ENCODE assay signal across 29 mouse cellular contexts in genomic region chr11:68381318-68381717, GRCm38 (mm10). TPM values are rescaled to one million over a fixed set of nuclear protein-coding genes. Genes with fewer than 3 reads are reported as not detected.
A peak's percentile ranks its signal among the peaks of the same experiment; 100 is the strongest.
DNase-seq lines count a peak whose midpoint lies in the region; ATAC-seq lines count a peak whose summit lies in the region.
"Had no signal": no experiment of that assay in that cellular context is flagged by ENCODE, and none has a peak within 500 bp of the region (broad histone marks: within the 10 kb centered on the region; RNA-seq: fewer than 3 reads in every experiment).

No protein-coding gene starts in this region.

- no peak for DNase-seq in hindbrain, embryonic 14.5 days (ENCODE audit: low spot score)
- no peak for DNase-seq in hindbrain, embryonic 11.5 days (ENCODE audit: low spot score)
- no peak for DNase-seq in neural tube, embryonic 10.5 days (ENCODE audit: extremely low spot score, low spot score)
- DNase-seq in right cerebral cortex, postnatal 4 days: no peak
- DNase-seq: adrenal gland, adult 8-10 months; B cell, adult 2 months; cerebellum, adult 8-10 months; cerebellum, postnatal 25 days; gastrocnemius, postnatal 14 days; heart, postnatal 14 days; kidney, adult 8-10 months; kidney, postnatal 10 days; layer of hippocampus, adult 9-11 months; liver, embryonic 13.5 days; lung, adult 18-20 months; lung, postnatal 4 days; retina, postnatal 1 day; right cerebral cortex, postnatal 14 days had no signal

- no peak overlapping the region for H3K27ac ChIP-seq in hindbrain, embryonic 14.5 days
- no peak overlapping the region for H3K27ac ChIP-seq in hindbrain, embryonic 11.5 days (ENCODE audit: low read depth, low read length)
- no peak overlapping the region for H3K27ac ChIP-seq in neural tube, embryonic 12.5 days
- H3K27ac ChIP-seq in neural tube, embryonic 13.5 days (replicated peaks): no peak overlapping the region
- H3K27ac ChIP-seq: forebrain, embryonic 12.5 days; hindbrain, embryonic 15.5 days; limb, embryonic 10.5 days; limb, embryonic 15.5 days; liver, embryonic 13.5 days; stomach, embryonic 15.5 days had no signal

- WGBS in hindbrain, embryonic 14.5 days: 67% methylated on average over 9 of the region's 9 CpGs
- WGBS in hindbrain, embryonic 11.5 days: 67% methylated on average over 9 of the region's 9 CpGs
- 78% methylated on average over 9 of the region's 9 CpGs for WGBS in neural tube, embryonic 12.5 days
- 70% methylated on average over 9 of the region's 9 CpGs for WGBS in neural tube, embryonic 13.5 days

- H3K4me1 ChIP-seq in hindbrain, embryonic 14.5 days (replicated peaks; ENCODE audit: control insufficient read depth, insufficient read depth, low read length): peaks cover 41% of the 10 kb centered on the region
- peaks cover 27% of the 10 kb centered on the region for H3K4me1 ChIP-seq in hindbrain, embryonic 11.5 days (replicated peaks; ENCODE audit: control insufficient read depth, insufficient read depth, low read length)
- peaks cover 56% of the 10 kb centered on the region for H3K4me1 ChIP-seq in neural tube, embryonic 12.5 days
- H3K4me1 ChIP-seq in neural tube, embryonic 13.5 days (replicated peaks): peaks cover 83% of the 10 kb centered on the region

- peak overlapping the region; percentile 14; the same call in 1 of the 2 replicates for H3K4me2 ChIP-seq in hindbrain, embryonic 14.5 days (replicated peaks)
- H3K4me2 ChIP-seq in hindbrain, embryonic 11.5 days (replicated peaks; ENCODE audit: low read depth, low read length): no peak overlapping the region
- peak overlapping the region; percentile 33 for H3K4me2 ChIP-seq in neural tube, embryonic 12.5 days (replicated peaks)
- peak overlapping the region; percentile 94 for H3K4me2 ChIP-seq in neural tube, embryonic 13.5 days
- H3K4me2 ChIP-seq: forebrain, embryonic 12.5 days; hindbrain, embryonic 15.5 days; limb, embryonic 15.5 days; liver, embryonic 13.5 days; stomach, embryonic 15.5 days had no signal

- H3K9ac ChIP-seq in hindbrain, embryonic 14.5 days: no peak overlapping the region
- no peak overlapping the region for H3K9ac ChIP-seq in hindbrain, embryonic 11.5 days (ENCODE audit: low read depth, low read length)
- no peak overlapping the region for H3K9ac ChIP-seq in neural tube, embryonic 12.5 days
- no peak overlapping the region for H3K9ac ChIP-seq in neural tube, embryonic 13.5 days
- H3K9ac ChIP-seq: forebrain, embryonic 12.5 days; hindbrain, embryonic 15.5 days; limb, embryonic 15.5 days; liver, embryonic 13.5 days; stomach, embryonic 15.5 days had no signal

- H3K27me3 ChIP-seq in hindbrain, embryonic 14.5 days (ENCODE audit: control insufficient read depth, insufficient read depth, low read length): peaks cover 59% of the 10 kb centered on the region
- H3K27me3 ChIP-seq in hindbrain, embryonic 11.5 days (ENCODE audit: control insufficient read depth, insufficient read depth, low read length): peaks cover 46% of the 10 kb centered on the region
- peaks cover 24% of the 10 kb centered on the region for H3K27me3 ChIP-seq in neural tube, embryonic 12.5 days (replicated peaks)
- H3K27me3 ChIP-seq in neural tube, embryonic 13.5 days: peaks cover 60% of the 10 kb centered on the region

- H3K36me3 ChIP-seq in hindbrain, embryonic 14.5 days (replicated peaks; ENCODE audit: control insufficient read depth, insufficient read depth): no peaks in the 10 kb centered on the region
- no peaks in the 10 kb centered on the region for H3K36me3 ChIP-seq in hindbrain, embryonic 11.5 days (ENCODE audit: control insufficient read depth, insufficient read depth, low read length)
- 0 out of 2 replicates have a peak, but pooled peaks cover 3% of the 10 kb centered on the region for H3K36me3 ChIP-seq in neural tube, embryonic 12.5 days
- H3K36me3 ChIP-seq in neural tube, embryonic 13.5 days: no peaks in the 10 kb centered on the region
- H3K36me3 ChIP-seq: hindbrain, embryonic 15.5 days; limb, embryonic 10.5 days; limb, embryonic 15.5 days; liver, embryonic 13.5 days; stomach, embryonic 15.5 days had no signal

- no peak for ATAC-seq in hindbrain, embryonic 14.5 days (ENCODE audit: low FRiP score)
- ATAC-seq in hindbrain, embryonic 11.5 days (ENCODE audit: low FRiP score): no peak
- ATAC-seq in neural tube, embryonic 12.5 days (ENCODE audit: low FRiP score, low read depth): no peak
- no peak for ATAC-seq in neural tube, embryonic 13.5 days (ENCODE audit: low read depth)
- ATAC-seq: activated CD4-positive, CD25-positive, alpha-beta regulatory T cell, adult 4 months; lung, postnatal 0 days had no signal

- H3K4me3 ChIP-seq in hindbrain, embryonic 14.5 days (replicated peaks; ENCODE audit: low read length): no peak overlapping the region
- H3K4me3 ChIP-seq in hindbrain, embryonic 11.5 days (ENCODE audit: low read depth, low read length): no peak overlapping the region
- no peak overlapping the region for H3K4me3 ChIP-seq in neural tube, embryonic 12.5 days
- H3K4me3 ChIP-seq in neural tube, embryonic 13.5 days: peak overlapping the region; percentile 10
- H3K4me3 ChIP-seq: erythroblast, embryonic 14.5 days; forebrain, embryonic 12.5 days; hindbrain, embryonic 15.5 days; limb, embryonic 10.5 days; limb, embryonic 15.5 days; liver, embryonic 13.5 days; megakaryocyte, embryonic 14.5 days; stomach, embryonic 15.5 days had no signal

- no peaks in the 10 kb centered on the region for H3K9me3 ChIP-seq in hindbrain, embryonic 14.5 days (ENCODE audit: control insufficient read depth, low read length)
- H3K9me3 ChIP-seq in hindbrain, embryonic 11.5 days (ENCODE audit: control insufficient read depth, low read length): no peaks in the 10 kb centered on the region
- no peaks in the 10 kb centered on the region for H3K9me3 ChIP-seq in neural tube, embryonic 12.5 days
- H3K9me3 ChIP-seq in neural tube, embryonic 13.5 days: no peaks in the 10 kb centered on the region
- H3K9me3 ChIP-seq: forebrain, embryonic 12.5 days; hindbrain, embryonic 15.5 days; limb, embryonic 10.5 days; limb, embryonic 15.5 days; liver, embryonic 13.5 days; megakaryocyte, embryonic 14.5 days; stomach, embryonic 15.5 days had no signal

RNA-seq across cellular contexts. Expression of gene Ntn1, which starts 19.3 kb away (rescaled TPM):
- polyA plus RNA-seq in hindbrain, embryonic 14.5 days (2014; fragmentation: Nextera tagmentation; extraction: Ambion mirVana): 13.1 and 14.1 TPM in 2 replicates
- polyA plus RNA-seq in hindbrain, embryonic 11.5 days (2014; fragmentation: Nextera tagmentation; extraction: Ambion mirVana): 7.7 and 11.9 TPM in 2 replicates
- polyA plus RNA-seq in neural tube, embryonic 12.5 days (2016; fragmentation: Nextera tagmentation; extraction: Ambion mirVana): 48.0 and 48.2 TPM in 2 replicates
- 31.3 and 35.3 TPM in 2 replicates for polyA plus RNA-seq in neural tube, embryonic 13.5 days (2015; fragmentation: Nextera tagmentation; extraction: Ambion mirVana)
- polyA plus RNA-seq: erythroblast, embryonic 14.5 days had no signal

RNA-seq across cellular contexts. Expression of gene Pik3r5, which starts 50.6 kb away (rescaled TPM):
- polyA plus RNA-seq in hindbrain, embryonic 14.5 days (2014; fragmentation: Nextera tagmentation; extraction: Ambion mirVana): 0.37 and 1.2 TPM in 2 replicates
- polyA plus RNA-seq in hindbrain, embryonic 11.5 days (2014; fragmentation: Nextera tagmentation; extraction: Ambion mirVana): 0.73 and 0.74 TPM in 2 replicates
- 1.3 TPM in 2 replicates for polyA plus RNA-seq in neural tube, embryonic 12.5 days (2016; fragmentation: Nextera tagmentation; extraction: Ambion mirVana)
- polyA plus RNA-seq in neural tube, embryonic 13.5 days (2015; fragmentation: Nextera tagmentation; extraction: Ambion mirVana): 1.3 and 1.6 TPM in 2 replicates
